Mouse (Mus musculus) c-Kit-positive CD71-positive TER-119-positive erythroid progenitor cells, embryonic 14.5 days (primary cell): Measurements from ENCODE around the gene Arhgef25.
"Not testable (repeated sequence)": the region's sequence is repeated elsewhere in the genome, so short reads cannot be mapped to it uniquely, and the experiment has no call there.

Experiments
- DNase-seq: peaks from one replicate; pipeline ENCODE4 v3.0.0-alpha.2; 2013; ENCODE audit warnings: low spot score

Arhgef25 gene

DNA sequence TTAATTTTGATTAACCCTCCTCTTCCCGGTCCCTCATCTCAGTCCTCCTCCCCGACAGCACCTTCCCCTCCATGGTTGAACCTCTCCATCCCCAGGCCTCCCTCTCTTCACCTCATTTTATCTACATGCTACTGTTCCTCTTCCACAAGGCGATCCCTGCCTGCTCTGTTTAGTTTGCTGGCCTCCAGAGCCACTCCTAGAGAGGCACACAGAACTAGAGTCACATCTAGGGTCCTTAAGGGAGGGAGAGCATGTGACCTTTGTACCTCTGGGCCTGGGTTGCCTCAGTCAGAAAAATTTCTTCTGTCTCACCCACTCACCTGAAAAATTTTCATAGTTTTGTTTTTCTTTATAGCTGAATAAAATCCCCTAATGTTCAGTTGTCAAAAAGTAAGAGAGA lies 52.0 kb downstream of the Arhgef25 start:
- DNase-seq: no peak

DNA sequence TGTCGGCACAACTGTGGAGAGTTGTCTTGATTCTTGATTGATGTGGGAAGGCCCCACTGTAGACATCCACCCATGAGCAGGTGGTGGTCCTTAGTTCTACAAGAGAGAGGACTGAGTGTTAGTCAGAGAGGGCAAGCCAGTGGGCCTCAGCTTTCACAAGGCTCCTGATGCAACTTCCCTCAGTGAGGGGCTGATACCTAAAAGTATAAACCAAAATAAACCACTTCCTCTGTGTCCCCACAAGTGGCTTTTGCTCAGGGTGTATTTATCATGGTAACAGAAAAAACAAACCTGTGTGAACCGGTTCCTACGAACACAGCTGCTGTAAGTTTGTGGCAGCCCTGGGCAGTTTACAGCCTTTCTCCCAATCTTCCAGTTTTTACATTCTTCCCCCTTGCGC lies 53.4 kb downstream of the Arhgef25 start:
- no peak for DNase-seq

- DNase-seq: no peak
These were observed 54.6 kb downstream of the Arhgef25 start for GRCm38 (mm10) chr10:127135118-127135836.

DNA sequence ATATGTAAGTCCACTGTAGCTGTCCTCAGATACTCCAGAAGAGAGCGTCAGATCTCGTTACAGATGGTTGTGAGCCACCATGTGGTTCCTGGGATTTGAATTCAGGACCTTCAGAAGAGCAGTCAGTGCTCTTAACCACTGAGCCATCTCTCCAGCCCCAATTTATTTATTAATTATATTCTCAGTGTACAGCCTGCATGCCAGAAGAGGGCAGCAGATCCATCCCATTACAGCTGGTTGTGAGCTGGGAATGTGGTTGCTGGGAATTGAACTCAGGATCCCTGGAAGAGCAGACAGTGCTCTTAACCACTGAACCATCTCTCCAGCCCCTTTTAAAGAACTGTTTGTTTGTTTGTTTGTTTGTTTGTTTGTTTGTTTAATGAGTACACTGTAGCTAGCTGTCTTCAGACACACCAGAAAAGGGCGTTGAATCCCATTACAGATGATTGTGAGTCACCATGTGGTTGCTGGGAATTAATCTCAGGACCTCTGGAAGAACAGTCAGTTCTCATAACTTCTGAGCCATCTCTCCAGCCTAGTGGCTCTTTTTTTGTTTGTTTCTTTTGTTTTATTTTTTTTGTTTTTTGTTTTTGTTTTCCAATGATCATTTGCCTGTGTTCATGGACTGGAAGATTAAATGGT lies 55.4 kb downstream of the Arhgef25 start:
- not testable (repeated sequence) for DNase-seq
